Mouse (Mus musculus): ENCODE measurements around the gene Tyrobp.
A peak's percentile ranks its signal among the peaks of the same experiment; 100 is the strongest.

Gene Tyrobp

GRCm38 (mm10) chr7:30423071-30423641 lies 9.6 kb downstream of the Tyrobp start:
- DNase-seq (ENCODE audit: inconsistent age in 2 of 2, low spot score in 1 of 2), result peak; percentile 43 to 69

- no peak for DNase-seq (ENCODE audit: inconsistent age in 2 of 2, low spot score in 1 of 2)
These were observed 15.8 kb downstream of the Tyrobp start for GRCm38 (mm10) chr7:30429327-30429726.

GRCm38 (mm10) chr7:30430191-30430590 lies 16.6 kb downstream of the Tyrobp start:
- no peak for DNase-seq (ENCODE audit: inconsistent age in 2 of 2, low spot score in 1 of 2)

- DNase-seq (ENCODE audit: inconsistent age in 2 of 2, low spot score in 1 of 2), result peak; percentile 71 to 89
These were observed 18.2 kb downstream of the Tyrobp start for GRCm38 (mm10) chr7:30431793-30432192.

DNA sequence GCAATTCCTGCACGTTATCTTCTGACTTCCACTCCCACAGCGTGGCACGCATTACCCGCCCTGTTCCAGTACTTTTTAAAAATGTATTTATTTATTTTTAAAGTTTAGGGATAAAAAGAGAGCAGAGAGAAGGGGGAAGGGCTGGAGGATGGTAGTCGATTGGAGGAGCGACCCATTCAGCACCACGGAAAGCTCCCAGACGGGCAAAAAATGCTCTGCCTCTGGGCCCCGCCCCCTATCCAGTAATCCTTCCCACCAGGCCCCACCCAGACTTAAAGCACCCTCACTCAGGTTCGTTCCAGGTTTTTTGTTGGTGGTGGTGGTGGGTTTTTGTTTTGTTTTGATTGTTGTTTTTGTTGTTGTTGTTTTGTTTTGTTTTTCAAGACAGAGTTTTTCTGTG lies 20.7 kb downstream of the Tyrobp start:
- DNase-seq (ENCODE audit: inconsistent age in 2 of 2, low spot score in 1 of 2), result peak; percentile 48 to 89

DNA sequence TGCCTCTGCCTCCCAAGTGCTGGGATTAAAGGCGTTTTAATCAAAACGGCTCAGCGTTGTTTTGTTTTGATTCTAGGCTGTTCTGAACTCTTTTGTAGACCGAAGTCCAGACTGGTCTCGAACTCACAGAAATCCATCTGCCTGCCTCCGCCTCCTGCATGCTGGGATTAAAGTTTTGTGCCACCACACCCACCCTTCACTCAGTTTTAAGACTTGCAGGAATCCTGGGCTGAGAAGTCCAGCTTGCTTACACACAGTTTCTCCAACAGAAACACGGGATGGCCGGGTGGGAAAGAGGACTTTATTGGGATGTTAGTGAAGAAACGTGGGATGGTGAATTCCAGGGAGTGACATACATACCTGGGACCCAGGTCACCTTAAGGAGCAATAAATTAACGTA lies 21.1 kb downstream of the Tyrobp start:
- DNase-seq (ENCODE audit: inconsistent age in 2 of 2, low spot score in 1 of 2), result no peak

DNA sequence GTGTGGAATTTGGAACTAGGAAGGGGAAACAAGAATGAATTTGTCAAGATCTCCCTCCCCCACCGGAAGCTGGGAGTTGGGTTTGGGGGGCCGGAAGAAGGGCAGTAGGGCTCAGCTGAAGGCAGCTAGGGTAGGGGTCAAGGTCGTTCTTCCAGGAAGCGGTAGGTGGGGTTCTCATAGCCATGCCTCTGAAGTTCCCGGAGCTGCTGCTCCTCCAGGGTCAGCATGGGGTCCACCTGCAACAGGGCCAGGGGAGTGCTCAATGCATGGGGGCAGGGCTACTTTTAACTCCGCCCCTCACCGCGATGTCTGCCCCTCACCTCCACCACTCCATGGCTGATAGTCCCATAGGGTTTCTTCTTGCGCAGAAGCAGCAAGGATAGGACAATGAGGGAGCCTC lies 21.6 kb downstream of the Tyrobp start:
- no peak for DNase-seq (ENCODE audit: inconsistent age in 2 of 2, low spot score in 1 of 2)

GRCm38 (mm10) chr7:30436879-30437278 lies 23.3 kb downstream of the Tyrobp start:
- DNase-seq (ENCODE audit: inconsistent age in 2 of 2, low spot score in 1 of 2), result no peak

DNA sequence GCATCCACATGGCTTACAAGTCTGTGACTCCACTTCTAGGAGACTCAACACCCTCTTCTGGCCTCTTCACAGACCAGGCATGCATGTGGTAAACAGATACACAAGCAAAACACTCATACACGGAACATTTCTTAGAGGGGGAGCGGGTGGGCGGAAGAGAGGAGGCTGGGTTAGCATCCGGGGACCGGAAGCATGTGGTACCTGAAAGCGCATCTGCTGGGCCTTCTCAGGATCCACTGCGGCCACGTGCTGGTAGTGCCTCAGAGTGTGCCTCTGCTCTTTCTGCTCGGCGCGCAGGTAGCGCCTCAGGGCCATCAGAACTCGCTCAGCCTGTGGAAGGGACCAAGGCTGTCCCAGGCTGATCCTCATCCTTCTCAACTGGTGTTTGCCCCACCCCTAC lies 26.2 kb downstream of the Tyrobp start:
- no peak for DNase-seq (ENCODE audit: inconsistent age in 2 of 2, low spot score in 1 of 2)

GRCm38 (mm10) chr7:30440697-30441096 lies 27.1 kb downstream of the Tyrobp start:
- peak; percentile 29 to 83 for DNase-seq (ENCODE audit: inconsistent age in 2 of 2, low spot score in 1 of 2)

- no peak for DNase-seq (ENCODE audit: inconsistent age in 2 of 2, low spot score in 1 of 2)
These were observed 30.1 kb downstream of the Tyrobp start for GRCm38 (mm10) chr7:30443696-30444095.

- DNase-seq (ENCODE audit: inconsistent age in 2 of 2, low spot score in 1 of 2), result peak; percentile 53 to 80
These were observed 30.8 kb downstream of the Tyrobp start for GRCm38 (mm10) chr7:30444154-30444970.

GRCm38 (mm10) chr7:30444971-30445751 lies 31.6 kb downstream of the Tyrobp start, which contains the start of gene Aplp1:
Gene Aplp1 (minus strand): TSS chr7:30445535.
- peak; percentile 70 to 87 for DNase-seq (ENCODE audit: inconsistent age in 2 of 2, low spot score in 1 of 2)

GRCm38 (mm10) chr7:30450241-30450640 lies 36.7 kb downstream of the Tyrobp start:
- DNase-seq (ENCODE audit: inconsistent age in 2 of 2, low spot score in 1 of 2), result no peak

GRCm38 (mm10) chr7:30453327-30453726 lies 39.8 kb downstream of the Tyrobp start:
- DNase-seq (ENCODE audit: inconsistent age in 2 of 2, low spot score in 1 of 2), result no peak

DNA sequence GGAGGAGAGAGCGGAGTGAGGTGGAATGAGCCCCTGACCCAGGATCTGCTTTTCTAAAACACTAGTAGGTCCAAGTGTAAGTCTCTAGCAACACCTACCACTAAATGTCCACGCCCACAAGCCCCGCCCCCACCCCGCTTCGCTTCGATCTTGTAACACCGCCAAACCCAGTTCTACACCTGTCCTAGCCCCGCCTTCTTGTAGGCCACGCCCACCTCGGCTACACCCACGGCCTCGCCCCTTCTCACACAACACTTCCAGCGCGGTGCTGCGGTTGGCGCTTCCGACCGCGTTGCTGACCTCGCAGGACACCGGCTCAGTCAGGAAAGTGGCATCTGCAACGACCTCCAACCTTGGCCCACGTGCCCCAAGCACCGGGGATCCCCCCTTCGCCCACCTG lies 40.2 kb downstream of the Tyrobp start:
- peak in 1 of 2 experiments; percentile 57 for DNase-seq (ENCODE audit: inconsistent age in 2 of 2, low spot score in 1 of 2)

- DNase-seq (ENCODE audit: inconsistent age in 2 of 2, low spot score in 1 of 2), result no peak
These were observed 40.7 kb downstream of the Tyrobp start for GRCm38 (mm10) chr7:30454259-30454658.

DNA sequence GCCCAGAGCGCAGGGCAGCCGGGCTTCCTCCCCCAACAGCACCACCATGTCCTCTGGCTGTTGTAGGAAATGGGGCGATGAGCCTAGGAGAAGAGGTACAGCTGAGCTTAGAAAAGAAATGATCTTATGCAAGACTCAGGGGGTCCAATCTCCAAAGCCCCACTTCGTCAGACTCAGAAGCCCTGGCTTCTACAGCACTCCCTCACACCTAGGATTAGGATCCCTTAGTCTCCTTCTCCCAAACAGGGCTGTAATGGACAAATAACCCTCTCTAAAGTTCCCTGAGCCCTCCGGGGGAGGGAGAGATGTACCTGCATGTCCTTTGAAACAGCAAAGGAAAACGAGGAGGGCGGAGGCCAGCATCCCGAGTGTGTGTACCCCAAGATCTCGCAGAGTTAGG lies 42.9 kb downstream of the Tyrobp start:
- DNase-seq (ENCODE audit: inconsistent age in 2 of 2, low spot score in 1 of 2), result no peak

DNA sequence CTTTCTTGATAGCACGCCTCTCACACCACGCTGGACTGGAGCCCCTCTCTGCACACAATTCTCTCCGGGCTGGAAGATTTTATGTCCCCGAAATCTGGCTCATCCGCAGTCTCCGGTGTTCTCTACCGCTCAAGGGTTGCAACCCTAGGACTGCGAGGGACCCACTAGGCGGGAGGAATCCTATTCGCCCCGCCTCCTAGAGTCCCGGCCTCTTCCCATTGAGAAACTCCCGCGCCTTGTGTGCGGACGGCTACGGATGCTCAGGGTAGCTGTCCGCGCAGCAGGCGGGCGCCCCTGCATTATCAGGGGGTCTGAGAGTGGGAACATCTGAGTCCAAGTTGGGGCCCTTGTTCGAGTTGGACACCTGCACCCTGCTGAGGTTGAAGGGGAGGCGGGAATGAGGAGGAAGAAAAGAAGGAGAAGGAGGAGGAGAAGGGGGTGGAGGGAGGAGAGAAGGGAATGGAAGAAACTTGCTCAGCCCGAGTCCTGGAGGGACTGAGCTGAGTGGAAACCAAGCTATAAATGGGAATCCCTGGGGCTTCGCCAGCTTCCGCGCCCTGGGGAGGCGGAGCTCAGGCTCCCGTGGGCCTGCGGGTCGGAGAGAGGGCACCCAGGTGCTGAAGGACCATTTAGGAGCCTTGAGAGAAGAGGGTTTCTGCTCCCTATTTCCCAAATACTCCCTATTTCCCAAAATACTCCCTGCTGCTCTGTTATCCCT lies 43.5 kb downstream of the Tyrobp start:
- DNase-seq (ENCODE audit: inconsistent age in 2 of 2, low spot score in 1 of 2), result no peak

- no peak for DNase-seq (ENCODE audit: inconsistent age in 2 of 2, low spot score in 1 of 2)
These were observed 44.2 kb downstream of the Tyrobp start, which contains the start of the genes Kirrel2 and Nphs1 for GRCm38 (mm10) chr7:30457629-30458330. Gene Kirrel2 (minus strand): TSS chr7:30457690. Gene Nphs1 (plus strand): TSS chr7:30458315.

Measured in adrenal gland, adult (tissue).